Mouse (Mus musculus): Measurements from ENCODE around the gene Lbx2. TPM values are rescaled to one million over a fixed set of nuclear protein-coding genes. Genes with fewer than 3 reads are reported as not detected.
A peak's percentile ranks its signal among the peaks of the same experiment; 100 is the strongest.

The Lbx2 gene
- polyA plus RNA-seq, 1 experiment from 2014 or later, result 0.57 TPM

GRCm38 (mm10) chr6:83117165-83117438 is 30.9 kb downstream of the Lbx2 start:
- Histone ChIP-seq H3K27me3 (replicated peaks) (no peaks in the 10 kb centered on the region), H3K9ac (0 out of 2 replicates have a peak overlapping the region, but pooled peaks have one; percentile 90), H3K4me2 (replicated peaks) (peak overlapping the region; percentile 98; the same call in 1 of the 2 replicates), H3K4me3 (no peak overlapping the region), H3K27ac (no peak overlapping the region), H3K4me1 (peaks cover 47% of the 10 kb centered on the region), H3K36me3 (peaks cover 29% of the 10 kb centered on the region), H3K9me3 (no peaks in the 10 kb centered on the region)
- 92% methylated on average over 4 of the region's 4 CpGs for WGBS
- ATAC-seq (ENCODE audit: low FRiP score, low read depth), result no peak

- Histone ChIP-seq H3K4me2 (replicated peaks) (0 out of 2 replicates have a peak overlapping the region, but pooled peaks have one; percentile 7), H3K4me1 (peaks cover 51% of the 10 kb centered on the region), H3K36me3 (peaks cover 29% of the 10 kb centered on the region), H3K27ac (no peak overlapping the region), H3K9me3 (no peaks in the 10 kb centered on the region), H3K4me3 (no peak overlapping the region), H3K27me3 (replicated peaks) (no peaks in the 10 kb centered on the region), H3K9ac (0 out of 2 replicates have a peak overlapping the region, but pooled peaks have one; percentile 8)
- no peak for ATAC-seq (ENCODE audit: low FRiP score, low read depth)
- 90% methylated on average over 13 of the region's 13 CpGs for WGBS
Observed at GRCm38 (mm10) chr6:83117616-83118015, 31.4 kb downstream of the Lbx2 start.

- no peaks in the 10 kb centered on the region for H3K27me3 ChIP-seq (replicated peaks)
- 86% methylated on average over 11 of the region's 11 CpGs for WGBS
- no peak overlapping the region for H3K27ac ChIP-seq
- no peaks in the 10 kb centered on the region for H3K9me3 ChIP-seq
- H3K4me2 ChIP-seq (replicated peaks), result 0 out of 2 replicates have a peak overlapping the region, but pooled peaks have one; percentile 7
- H3K36me3 ChIP-seq, result peaks cover 29% of the 10 kb centered on the region
- no peak for ATAC-seq (ENCODE audit: low FRiP score, low read depth)
- H3K9ac ChIP-seq, result no peak overlapping the region
- H3K4me3 ChIP-seq, result no peak overlapping the region
- H3K4me1 ChIP-seq, result peaks cover 57% of the 10 kb centered on the region
Observed at GRCm38 (mm10) chr6:83118369-83118768, 32.2 kb downstream of the Lbx2 start.

DNA sequence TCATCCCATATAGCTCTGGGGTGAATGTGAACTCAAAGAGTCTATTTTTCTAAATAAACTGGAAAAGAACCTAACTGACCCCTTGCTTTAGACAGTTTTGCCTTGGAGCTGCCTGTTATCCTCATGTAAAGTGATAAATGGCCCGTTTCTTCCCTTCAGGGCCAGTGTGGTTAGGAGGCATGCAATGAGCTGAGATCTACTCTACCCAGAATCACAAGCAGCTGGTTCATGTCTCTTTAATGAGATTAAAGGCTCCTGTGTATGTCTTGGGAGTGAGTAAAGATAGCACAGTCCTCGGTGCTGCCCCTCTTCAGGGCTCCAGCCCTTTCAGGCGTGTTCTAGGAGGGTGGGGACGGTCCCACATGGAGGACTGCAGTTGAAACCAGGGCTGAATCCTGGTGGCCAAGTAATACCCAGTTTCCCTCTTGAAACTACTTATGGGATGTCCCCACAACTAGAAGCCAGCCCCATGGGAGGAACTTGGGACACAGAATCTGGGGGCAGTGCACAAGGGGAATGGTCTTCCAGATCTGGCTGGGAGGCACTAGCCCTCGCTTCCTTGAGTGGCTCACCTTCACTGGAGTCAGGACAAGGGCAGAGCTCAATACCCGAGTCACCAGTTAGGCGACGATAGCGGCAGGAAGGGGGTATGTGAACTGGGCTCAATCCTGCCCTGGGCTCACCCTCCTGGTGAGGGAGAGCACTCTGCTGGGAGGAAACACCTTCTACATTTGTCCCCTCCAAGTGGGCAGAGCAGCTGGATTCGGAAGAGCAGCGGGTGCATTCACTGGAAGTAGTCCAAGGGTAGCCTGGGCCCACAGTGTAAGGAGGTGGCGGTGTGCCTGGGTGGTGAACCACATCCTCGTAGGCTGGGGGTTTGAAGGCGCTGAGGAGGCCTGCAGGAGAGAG is 32.9 kb downstream of the Lbx2 start:
- 85% methylated on average over 14 of the region's 14 CpGs for WGBS
- Histone ChIP-seq H3K9ac (peak overlapping the region; percentile 93), H3K36me3 (peaks cover 29% of the 10 kb centered on the region), H3K4me3 (no peak overlapping the region; the same call in 1 of the 2 replicates), H3K4me1 (peaks cover 63% of the 10 kb centered on the region), H3K27ac (no peak overlapping the region), H3K4me2 (replicated peaks) (peak overlapping the region; percentile 88), H3K9me3 (no peaks in the 10 kb centered on the region), H3K27me3 (replicated peaks) (no peaks in the 10 kb centered on the region)
- ATAC-seq (ENCODE audit: low FRiP score, low read depth), result no peak

DNA sequence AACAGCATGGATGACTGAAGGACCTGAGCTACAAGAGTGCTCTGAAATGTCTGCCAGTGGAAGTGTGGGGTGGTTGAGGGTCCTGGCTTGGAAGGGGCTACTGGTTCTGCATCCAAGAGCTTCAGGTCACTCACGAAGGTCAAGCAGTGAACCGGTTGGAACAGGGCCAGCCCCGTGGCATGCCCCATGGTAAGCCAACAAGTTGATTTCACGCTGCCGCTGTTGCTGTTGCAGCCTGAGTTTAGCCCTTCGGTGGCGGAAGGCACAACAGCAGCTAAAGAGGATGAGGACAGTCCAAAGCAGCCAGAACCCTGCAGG is 33.5 kb downstream of the Lbx2 start:
- no peak for ATAC-seq (ENCODE audit: low FRiP score, low read depth)
- Histone ChIP-seq H3K9me3 (no peaks in the 10 kb centered on the region), H3K4me3 (peak overlapping the region; percentile 72), H3K9ac (peak overlapping the region; percentile 93), H3K4me2 (replicated peaks) (peak overlapping the region; percentile 88), H3K36me3 (peaks cover 29% of the 10 kb centered on the region), H3K27me3 (replicated peaks) (no peaks in the 10 kb centered on the region), H3K4me1 (peaks cover 64% of the 10 kb centered on the region), H3K27ac (no peak overlapping the region)
- 74% methylated on average over 7 of the region's 7 CpGs for WGBS

DNA sequence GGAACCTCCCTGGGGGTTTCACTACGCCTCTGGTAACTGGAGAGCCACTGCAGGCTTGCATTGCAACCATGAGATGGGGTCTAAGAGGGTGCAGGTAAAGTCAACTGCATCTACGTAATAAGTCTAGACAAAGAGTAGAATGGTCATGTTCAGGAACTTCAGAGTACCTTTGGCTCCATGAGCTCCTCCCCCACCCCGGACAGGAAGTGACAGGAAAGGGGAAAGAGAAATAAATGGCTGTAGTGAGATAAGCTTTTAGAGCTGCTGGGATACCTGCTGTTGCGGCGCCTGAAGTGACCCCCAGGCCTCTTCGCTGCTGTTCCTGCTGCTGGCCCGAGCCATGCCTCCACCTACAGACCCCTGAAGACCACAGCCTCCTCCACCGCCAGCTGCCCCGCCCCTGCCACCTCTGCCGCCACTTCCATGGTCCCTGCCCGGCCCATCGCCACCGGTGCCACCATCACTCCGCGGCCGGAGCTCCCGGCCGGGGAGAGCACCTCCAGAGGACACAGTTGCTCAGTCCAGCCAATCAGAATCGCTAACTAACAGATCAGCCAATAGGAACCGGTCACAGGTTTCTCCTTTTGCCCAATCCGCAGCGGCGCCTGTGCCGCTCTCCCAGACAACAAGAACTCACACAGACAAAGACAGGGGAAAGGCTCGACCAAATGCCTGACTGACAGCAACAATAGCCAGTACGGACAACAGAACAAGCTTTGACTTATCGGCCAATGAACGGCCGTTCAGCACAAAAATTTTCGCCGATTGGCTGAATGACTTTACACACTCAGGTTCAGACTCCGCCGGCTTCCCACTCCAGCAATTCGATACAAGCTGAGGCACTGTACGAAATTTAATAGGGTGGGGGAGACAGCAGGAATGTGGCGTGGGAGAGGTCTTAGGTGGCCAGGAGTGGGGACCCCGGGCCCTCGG is 35.0 kb downstream of the Lbx2 start, which contains the start of gene Wbp1:
Wbp1 (minus strand) TSS at position 630 of the 933 bp plus-strand sequence.
- H3K27ac ChIP-seq, result peak within 1 kb of the TSS; percentile 99
- peak within 1 kb of the TSS; percentile 72 for H3K4me3 ChIP-seq
- H3K27me3 ChIP-seq (replicated peaks), result no peaks in the 10 kb centered on the region
- ATAC-seq (ENCODE audit: low FRiP score, low read depth), result peak; percentile 91
- under 1% methylated on average over 38 of the region's 38 CpGs for WGBS
- peaks cover 59% of the 10 kb centered on the region for H3K4me1 ChIP-seq
- H3K36me3 ChIP-seq, result peaks cover 29% of the 10 kb centered on the region
- peak within 1 kb of the TSS; percentile 88 for H3K4me2 ChIP-seq (replicated peaks)
- H3K9me3 ChIP-seq, result no peaks in the 10 kb centered on the region
- peak within 1 kb of the TSS; percentile 96 for H3K9ac ChIP-seq

DNA sequence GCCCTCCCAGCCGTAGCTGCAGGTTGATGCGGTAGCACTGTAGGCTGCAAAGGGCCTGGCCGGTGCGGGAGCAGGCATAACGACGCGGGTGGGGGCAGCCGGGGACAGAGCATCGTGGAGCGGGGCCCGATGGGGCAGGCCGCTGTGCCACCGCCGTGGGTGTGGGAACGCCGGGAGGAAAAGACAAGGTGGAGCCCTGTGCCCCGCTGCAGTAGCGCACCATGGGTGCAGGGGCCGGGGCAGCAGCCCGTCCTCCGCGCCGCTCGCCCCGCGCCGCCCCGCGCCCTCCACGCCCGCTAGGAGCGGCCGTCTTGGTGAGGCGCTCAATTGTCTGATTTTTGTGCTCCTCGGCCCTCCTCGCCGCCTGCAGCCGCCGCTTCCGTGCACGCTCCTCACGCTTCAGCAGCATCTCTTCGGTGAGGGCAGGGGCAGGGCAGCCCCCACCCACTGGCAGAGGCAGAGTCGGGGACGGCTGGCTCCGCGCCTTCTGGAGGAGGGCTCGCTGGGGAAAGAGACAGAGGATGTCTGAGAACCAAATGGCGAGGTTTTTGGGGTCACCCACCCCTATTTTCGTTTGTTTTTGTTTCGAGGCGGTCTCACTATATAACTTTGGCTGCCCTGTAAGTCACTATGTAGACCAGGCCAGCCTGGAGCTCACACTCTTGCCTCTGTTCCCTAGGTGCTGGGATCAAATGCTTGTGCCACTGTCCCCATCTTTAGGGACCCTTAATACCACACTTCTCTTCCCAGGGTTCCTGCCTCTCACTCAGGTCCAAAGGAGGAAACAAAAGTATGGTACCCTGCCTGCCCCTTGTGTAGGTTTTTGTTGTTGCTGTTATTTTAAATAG is 35.9 kb downstream of the Lbx2 start:
- Histone ChIP-seq H3K4me2 (replicated peaks) (peak overlapping the region; percentile 88), H3K9me3 (no peaks in the 10 kb centered on the region), H3K27me3 (replicated peaks) (no peaks in the 10 kb centered on the region), H3K4me1 (peaks cover 50% of the 10 kb centered on the region), H3K9ac (peak overlapping the region; percentile 96), H3K4me3 (peak overlapping the region; percentile 71), H3K36me3 (peaks cover 25% of the 10 kb centered on the region), H3K27ac (peak overlapping the region; percentile 99)
- ATAC-seq (ENCODE audit: low FRiP score, low read depth), result peak; percentile 18
- WGBS, result under 1% methylated on average over 49 of the region's 52 CpGs

DNA sequence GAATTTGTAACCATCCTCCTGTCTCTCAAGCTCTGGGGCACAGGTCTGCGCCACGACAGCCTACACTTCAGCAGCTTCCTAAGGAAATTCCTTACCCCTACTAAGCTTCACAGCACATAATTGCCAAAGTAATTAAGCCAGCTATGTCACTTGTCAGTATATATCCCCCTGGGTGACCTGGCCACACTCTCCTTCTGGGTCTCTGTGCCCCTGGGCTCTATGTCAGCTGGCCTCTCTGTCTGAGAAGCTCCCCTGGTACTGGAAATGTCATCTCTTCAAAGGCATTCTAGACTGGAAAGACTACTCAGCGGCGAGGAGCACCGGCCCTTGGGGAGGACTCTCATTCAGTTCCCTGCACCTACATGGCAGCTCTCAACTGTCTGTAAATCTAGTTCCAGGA is 36.8 kb downstream of the Lbx2 start:
- peak overlapping the region; percentile 88 for H3K4me2 ChIP-seq (replicated peaks)
- 68% methylated on average over 5 of the region's 5 CpGs for WGBS
- peak overlapping the region; percentile 96 for H3K9ac ChIP-seq
- H3K27ac ChIP-seq, result no peak overlapping the region
- peaks cover 45% of the 10 kb centered on the region for H3K4me1 ChIP-seq
- ATAC-seq (ENCODE audit: low FRiP score, low read depth), result no peak
- no peaks in the 10 kb centered on the region for H3K9me3 ChIP-seq
- no peak overlapping the region for H3K4me3 ChIP-seq
- peaks cover 17% of the 10 kb centered on the region for H3K36me3 ChIP-seq
- H3K27me3 ChIP-seq (replicated peaks), result no peaks in the 10 kb centered on the region

- H3K9me3 ChIP-seq, result no peaks in the 10 kb centered on the region
- 0 out of 2 replicates have a peak, but pooled peaks have one; percentile 2 for ATAC-seq (ENCODE audit: low FRiP score, low read depth)
- H3K4me2 ChIP-seq (replicated peaks), result peak overlapping the region; percentile 91
- H3K27ac ChIP-seq, result no peak overlapping the region
- H3K36me3 ChIP-seq, result no peaks in the 10 kb centered on the region
- peak overlapping the region; percentile 77 for H3K4me3 ChIP-seq
- WGBS, result under 1% methylated on average over 30 of the region's 30 CpGs
- H3K4me1 ChIP-seq, result peaks cover 30% of the 10 kb centered on the region
- H3K9ac ChIP-seq, result peak overlapping the region; percentile 65
- no peaks in the 10 kb centered on the region for H3K27me3 ChIP-seq (replicated peaks)
Observed at GRCm38 (mm10) chr6:83124851-83125312, 38.7 kb downstream of the Lbx2 start.

GRCm38 (mm10) chr6:83125331-83125730 is 39.2 kb downstream of the Lbx2 start, which contains the start of gene Ino80b:
Gene Ino80b (minus strand): TSS chr6:83125431.
- no peaks in the 10 kb centered on the region for H3K9me3 ChIP-seq
- peak within 1 kb of the TSS; percentile 77 for H3K4me3 ChIP-seq
- peak within 1 kb of the TSS; percentile 91 for H3K4me2 ChIP-seq (replicated peaks)
- peak within 1 kb of the TSS; percentile 65 for H3K9ac ChIP-seq
- H3K36me3 ChIP-seq, result no peaks in the 10 kb centered on the region
- 27% methylated on average over 5 of the region's 5 CpGs for WGBS
- H3K27ac ChIP-seq, result no peak within 1 kb of the TSS
- ATAC-seq (ENCODE audit: low FRiP score, low read depth), result no peak
- H3K27me3 ChIP-seq (replicated peaks), result no peaks in the 10 kb centered on the region
- peaks cover 26% of the 10 kb centered on the region for H3K4me1 ChIP-seq

GRCm38 (mm10) chr6:83127419-83127818 is 41.3 kb downstream of the Lbx2 start:
- peaks cover 21% of the 10 kb centered on the region for H3K4me1 ChIP-seq
- H3K27ac ChIP-seq, result no peak overlapping the region
- no peak overlapping the region for H3K4me3 ChIP-seq
- no peak for ATAC-seq (ENCODE audit: low FRiP score, low read depth)
- no peaks in the 10 kb centered on the region for H3K27me3 ChIP-seq (replicated peaks)
- no peaks in the 10 kb centered on the region for H3K36me3 ChIP-seq
- no peak overlapping the region for H3K9ac ChIP-seq
- H3K9me3 ChIP-seq, result no peaks in the 10 kb centered on the region
- WGBS, result 95% methylated on average over 5 of the region's 5 CpGs
- H3K4me2 ChIP-seq (replicated peaks), result no peak overlapping the region

Measured in neural tube, embryonic 12.5 days (tissue).